Mouse (Mus musculus) embryonic facial prominence, embryonic 13.5 days (tissue): ENCODE data around the gene Ptchd4. TPM values are rescaled to one million over a fixed set of nuclear protein-coding genes. Genes with fewer than 3 reads are reported as not detected.

ENCODE experiments used
- ATAC-seq: fragments of 200-750 bp; cut with Nextera tagmentation; 2 replicates; pipeline ENCODE4 v1.8.0; 2017; ENCODE audit warnings: low read depth; ENCODE audit not compliant: insufficient number of reproducible peaks, insufficient read depth, low FRiP score, low TSS enrichment
- H3K27ac ChIP-seq: fragments of 300-500 bp; sonication (generic); 2 replicates; pipeline ENCODE4 v1.5.1; 2015; ENCODE audit warnings: moderate library complexity, mild to moderate bottlenecking, inconsistent platforms
- H3K27me3 ChIP-seq: fragments of 300-500 bp; sonication (generic); 2 replicates; pipeline ENCODE4 v1.6.1; 2015; ENCODE audit warnings: mild to moderate bottlenecking, inconsistent platforms
- H3K36me3 ChIP-seq: fragments of 300-500 bp; sonication (generic); 2 replicates; pipeline ENCODE4 v1.6.1; 2015; ENCODE audit warnings: mild to moderate bottlenecking, inconsistent platforms
- H3K4me1 ChIP-seq: fragments of 300-500 bp; sonication (generic); 2 replicates; pipeline ENCODE4 v1.6.1; 2015; ENCODE audit warnings: inconsistent platforms
- H3K4me2 ChIP-seq: fragments of 300-500 bp; sonication (generic); 2 replicates; pipeline ENCODE4 v1.6.1; 2015; ENCODE audit warnings: moderate library complexity, mild to moderate bottlenecking, inconsistent platforms
- H3K4me3 ChIP-seq: fragments of 300-500 bp; sonication (generic); 2 replicates; pipeline ENCODE4 v1.5.1; 2015; ENCODE audit warnings: mild to moderate bottlenecking, inconsistent platforms
- H3K9ac ChIP-seq: fragments of 300-500 bp; sonication (generic); 2 replicates; pipeline ENCODE4 v1.6.1; 2015; ENCODE audit warnings: mild to moderate bottlenecking, inconsistent platforms
- H3K9me3 ChIP-seq: fragments of 300-500 bp; sonication (generic); 2 replicates; pipeline ENCODE4 v1.6.1; 2016; ENCODE audit warnings: inconsistent platforms
- WGBS: fragments of 180-500 bp; shearing (Covaris S2); methylation state at CpG from one replicate; pipeline ENCODE4 v1.1.7; 2015; ENCODE audit warnings: mixed read lengths; 5-methylcytosine and 5-hydroxymethylcytosine counted together
- polyA plus RNA-seq: library from polyadenylated mRNA; unstranded; fragments of >200 nt; fragmentation: Nextera tagmentation; extraction: Ambion mirVana; gene quantifications from 2 replicates; pipeline ENCODE4 v1.2.1, GENCODE M21; 2015

The Ptchd4 gene
- polyA plus RNA-seq, 1 experiment from 2014 or later: 1.7 TPM

DNA sequence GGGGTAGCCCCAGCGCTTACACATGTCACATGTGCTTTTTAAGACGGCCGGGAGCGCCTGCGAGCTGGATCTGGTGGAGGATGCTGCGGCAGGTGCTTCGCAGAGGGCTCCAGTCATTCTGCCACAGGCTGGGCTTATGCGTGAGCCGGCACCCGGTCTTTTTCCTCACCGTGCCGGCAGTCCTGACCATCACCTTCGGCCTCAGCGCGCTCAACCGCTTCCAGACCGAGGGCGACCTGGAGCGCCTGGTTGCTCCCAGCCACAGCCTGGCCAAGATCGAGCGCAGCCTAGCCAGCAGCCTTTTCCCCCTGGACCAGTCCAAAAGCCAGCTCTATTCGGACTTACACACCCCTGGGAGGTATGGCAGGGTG lies 850 bp downstream of the Ptchd4 start:
- WGBS: under 1% methylated on average over 22 of the region's 22 CpGs
- peak; percentile 20; the same call in 1 of the 2 replicates for ATAC-seq

DNA sequence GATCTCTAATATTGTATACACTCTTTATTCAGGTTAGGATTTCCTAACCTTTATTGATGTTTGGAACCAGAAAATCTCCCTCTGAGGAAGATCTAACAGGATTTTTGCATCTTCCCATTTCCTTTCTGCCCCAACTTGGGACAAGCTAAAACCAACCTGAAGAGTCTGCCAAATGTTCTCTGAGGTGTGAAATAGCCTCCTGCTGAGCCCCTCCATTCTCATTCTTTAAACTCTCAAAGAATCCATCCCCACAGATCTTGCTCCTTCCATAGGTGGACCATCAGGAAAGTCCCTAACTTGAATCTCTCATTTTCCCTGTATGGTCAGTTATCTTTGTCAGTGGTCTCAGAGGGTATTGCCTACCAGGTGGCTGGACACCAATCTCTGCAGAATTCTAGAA lies 20.0 kb downstream of the Ptchd4 start:
- ATAC-seq: no peak
- no peak overlapping the region for H3K27ac ChIP-seq
- H3K36me3 ChIP-seq: no peaks in the 10 kb centered on the region
- no peak overlapping the region for H3K4me2 ChIP-seq
- H3K4me3 ChIP-seq: no peak overlapping the region
- H3K9me3 ChIP-seq: no peaks in the 10 kb centered on the region
- H3K4me1 ChIP-seq: no peaks in the 10 kb centered on the region
- H3K9ac ChIP-seq: no peak overlapping the region
- H3K27me3 ChIP-seq: no peaks in the 10 kb centered on the region

More for the DNA sequence above, 850 bp downstream of the Ptchd4 start:
- Histone ChIP-seq H3K27me3 (peaks cover 24% of the 10 kb centered on the region), H3K4me2 (peak overlapping the region; percentile 92), H3K27ac (no peak overlapping the region), H3K9me3 (no peaks in the 10 kb centered on the region), H3K9ac (peak overlapping the region; percentile 64; the same call in 1 of the 2 replicates), H3K4me3 (peak overlapping the region; percentile 59), H3K36me3 (no peaks in the 10 kb centered on the region), H3K4me1 (peaks cover 12% of the 10 kb centered on the region)

DNA sequence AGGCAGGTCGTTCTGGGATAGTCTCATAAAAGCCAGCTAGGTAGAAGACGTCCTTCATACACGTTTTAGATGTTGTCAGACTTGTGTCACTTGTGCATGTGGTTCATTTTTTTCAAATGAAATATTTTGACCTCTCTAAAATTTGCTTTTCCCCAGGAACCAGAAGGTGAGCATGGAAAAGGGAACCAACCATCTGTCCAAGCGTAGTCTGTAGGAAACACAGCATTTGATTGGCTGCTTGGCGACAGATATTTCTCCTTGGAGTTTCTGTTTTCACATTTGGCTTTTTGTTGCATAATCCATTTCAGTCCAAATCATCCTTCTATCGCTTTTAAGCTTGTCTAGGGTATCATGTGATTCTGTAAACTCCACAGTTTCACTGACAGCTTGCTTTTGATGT lies 20.8 kb downstream of the Ptchd4 start:
- Histone ChIP-seq H3K9ac (no peak overlapping the region), H3K4me3 (no peak overlapping the region), H3K4me2 (no peak overlapping the region), H3K4me1 (no peaks in the 10 kb centered on the region), H3K9me3 (no peaks in the 10 kb centered on the region), H3K27me3 (no peaks in the 10 kb centered on the region), H3K36me3 (no peaks in the 10 kb centered on the region), H3K27ac (no peak overlapping the region)
- no peak for ATAC-seq
- WGBS: 77% methylated on average over 6 of the region's 6 CpGs

DNA sequence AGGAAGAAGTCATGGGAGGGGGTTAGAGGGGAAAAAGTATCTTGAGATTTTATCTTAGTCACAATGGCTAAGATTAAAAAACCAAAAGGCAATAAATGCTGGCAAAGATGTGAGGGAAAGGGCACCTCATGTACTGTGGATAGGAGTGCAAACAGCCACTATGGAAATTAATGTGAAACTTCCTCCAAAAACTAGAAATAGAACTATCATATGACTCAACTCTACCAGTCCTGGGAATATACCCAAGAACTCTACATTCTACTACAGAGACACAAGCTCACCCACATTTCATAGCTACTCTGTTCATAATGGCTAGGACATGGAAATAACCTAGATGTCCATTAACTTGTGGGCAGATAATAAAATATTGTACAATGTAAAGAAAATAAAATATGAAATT lies 30.3 kb downstream of the Ptchd4 start:
- H3K27ac ChIP-seq: no peak overlapping the region
- H3K4me3 ChIP-seq: no peak overlapping the region
- no peaks in the 10 kb centered on the region for H3K4me1 ChIP-seq
- H3K36me3 ChIP-seq: no peaks in the 10 kb centered on the region
- no peaks in the 10 kb centered on the region for H3K27me3 ChIP-seq
- H3K4me2 ChIP-seq: no peak overlapping the region
- H3K9me3 ChIP-seq: no peaks in the 10 kb centered on the region
- no peak for ATAC-seq
- H3K9ac ChIP-seq: no peak overlapping the region

DNA sequence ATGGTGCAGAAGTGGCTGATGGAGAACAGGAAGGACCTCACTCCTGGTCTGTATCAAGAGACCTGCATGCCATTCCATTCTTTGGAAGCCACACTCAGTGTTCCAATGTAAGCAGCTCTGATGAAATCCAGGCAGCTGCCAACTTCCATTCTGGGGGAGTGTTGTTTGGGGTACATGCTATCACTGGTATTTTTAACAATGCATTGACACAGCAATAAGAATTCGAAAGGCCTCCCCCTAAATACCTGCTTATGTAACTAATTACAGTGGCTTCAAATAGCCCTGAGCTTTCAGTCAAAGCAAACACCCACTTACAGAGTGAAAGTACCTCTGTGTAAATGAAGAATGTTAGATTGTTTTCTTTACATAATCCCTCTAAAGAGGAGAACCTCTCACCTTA lies 42.7 kb downstream of the Ptchd4 start:
- Histone ChIP-seq H3K36me3 (no peaks in the 10 kb centered on the region), H3K27me3 (no peaks in the 10 kb centered on the region), H3K27ac (no peak overlapping the region), H3K4me3 (no peak overlapping the region), H3K9me3 (no peaks in the 10 kb centered on the region), H3K4me1 (no peaks in the 10 kb centered on the region), H3K4me2 (no peak overlapping the region), H3K9ac (no peak overlapping the region)
- no peak for ATAC-seq
- 57% methylated on average over 1 of the region's 1 CpGs for WGBS

DNA sequence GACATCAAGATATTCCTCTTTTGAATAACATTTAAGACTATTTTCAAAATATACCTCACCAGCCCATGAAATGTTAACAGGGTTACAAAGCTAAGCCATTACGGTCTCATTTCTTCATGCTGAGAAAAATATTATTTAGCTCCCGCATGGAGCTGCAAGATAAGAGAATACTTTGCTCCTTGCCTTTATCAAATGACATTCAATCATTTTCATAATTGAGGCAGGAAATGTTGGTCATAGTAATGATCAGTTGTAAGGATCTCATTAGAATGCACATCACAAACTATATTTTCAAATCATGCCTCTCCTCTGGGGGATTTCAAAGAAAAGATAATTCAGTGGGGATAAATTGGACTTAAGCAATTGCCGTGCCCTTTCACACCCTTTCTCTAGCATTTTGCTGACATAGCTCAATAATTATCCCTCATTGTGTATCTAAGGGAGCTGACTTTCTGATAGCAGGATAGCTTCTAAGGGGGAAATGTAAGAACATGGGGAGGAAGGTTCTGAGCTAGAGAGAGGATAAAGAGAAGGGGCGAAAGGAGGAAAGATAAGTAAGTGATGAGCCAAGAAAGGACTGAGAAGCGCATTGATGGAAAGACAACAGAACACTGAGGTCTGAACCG lies 47.5 kb downstream of the Ptchd4 start:
- H3K27me3 ChIP-seq: no peaks in the 10 kb centered on the region
- H3K9ac ChIP-seq: no peak overlapping the region
- no peak overlapping the region for H3K4me3 ChIP-seq
- H3K27ac ChIP-seq: no peak overlapping the region
- H3K9me3 ChIP-seq: no peaks in the 10 kb centered on the region
- no peaks in the 10 kb centered on the region for H3K36me3 ChIP-seq
- WGBS: 86% methylated on average over 6 of the region's 6 CpGs
- H3K4me2 ChIP-seq: no peak overlapping the region
- no peak for ATAC-seq
- H3K4me1 ChIP-seq: no peaks in the 10 kb centered on the region

DNA sequence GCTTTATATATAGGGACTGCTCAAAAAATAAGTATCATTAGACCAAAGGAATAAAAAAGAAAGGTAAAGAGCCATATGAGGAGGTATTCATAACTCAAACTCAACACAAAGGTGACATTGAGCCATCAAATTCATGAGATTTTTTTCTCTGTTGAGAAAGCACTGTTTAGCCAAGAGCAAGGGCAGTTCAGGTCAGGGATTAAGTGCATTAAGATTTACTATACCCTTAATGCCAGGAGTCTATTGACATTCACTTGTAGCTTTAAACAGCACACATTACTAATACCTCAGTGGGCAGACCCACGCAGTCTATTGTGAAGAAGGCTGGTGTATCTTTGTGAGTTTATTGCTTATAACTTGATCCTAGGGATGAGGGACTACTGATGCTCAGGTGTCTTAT lies 49.0 kb downstream of the Ptchd4 start:
- no peak for ATAC-seq

DNA sequence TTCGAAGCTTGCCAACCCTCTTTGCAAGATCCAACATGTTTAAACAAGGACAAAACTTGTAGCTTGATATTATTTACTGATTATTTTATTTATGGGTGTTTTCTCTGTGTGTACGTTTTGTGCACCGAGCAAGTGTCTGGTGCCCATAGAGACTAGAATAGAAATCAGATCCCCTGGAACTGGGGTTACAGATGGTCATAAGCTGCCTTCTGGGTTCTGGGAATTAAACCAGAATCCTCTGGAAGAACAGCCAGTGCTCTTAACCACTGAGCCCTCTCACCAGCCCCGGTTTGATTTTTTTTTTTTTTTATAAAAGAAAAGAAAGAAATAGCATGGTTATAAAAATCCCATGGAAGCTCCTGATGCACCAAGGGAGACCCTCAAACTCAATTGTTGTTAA lies 59.1 kb downstream of the Ptchd4 start:
- H3K4me1 ChIP-seq: no peaks in the 10 kb centered on the region
- ATAC-seq: no peak
- no peaks in the 10 kb centered on the region for H3K9me3 ChIP-seq
- H3K4me2 ChIP-seq: no peak overlapping the region
- WGBS: 86% methylated on average over 4 of the region's 4 CpGs
- no peak overlapping the region for H3K27ac ChIP-seq
- H3K27me3 ChIP-seq: no peaks in the 10 kb centered on the region
- H3K9ac ChIP-seq: no peak overlapping the region
- H3K4me3 ChIP-seq: no peak overlapping the region
- H3K36me3 ChIP-seq: no peaks in the 10 kb centered on the region

More for the DNA sequence above, 49.0 kb downstream of the Ptchd4 start:
- H3K36me3 ChIP-seq: no peaks in the 10 kb centered on the region
- no peak overlapping the region for H3K4me3 ChIP-seq
- H3K4me1 ChIP-seq: no peaks in the 10 kb centered on the region
- no peak overlapping the region for H3K27ac ChIP-seq
- H3K4me2 ChIP-seq: no peak overlapping the region
- H3K9ac ChIP-seq: no peak overlapping the region
- WGBS: 57% methylated on average over 1 of the region's 1 CpGs
- no peaks in the 10 kb centered on the region for H3K9me3 ChIP-seq
- no peaks in the 10 kb centered on the region for H3K27me3 ChIP-seq

DNA sequence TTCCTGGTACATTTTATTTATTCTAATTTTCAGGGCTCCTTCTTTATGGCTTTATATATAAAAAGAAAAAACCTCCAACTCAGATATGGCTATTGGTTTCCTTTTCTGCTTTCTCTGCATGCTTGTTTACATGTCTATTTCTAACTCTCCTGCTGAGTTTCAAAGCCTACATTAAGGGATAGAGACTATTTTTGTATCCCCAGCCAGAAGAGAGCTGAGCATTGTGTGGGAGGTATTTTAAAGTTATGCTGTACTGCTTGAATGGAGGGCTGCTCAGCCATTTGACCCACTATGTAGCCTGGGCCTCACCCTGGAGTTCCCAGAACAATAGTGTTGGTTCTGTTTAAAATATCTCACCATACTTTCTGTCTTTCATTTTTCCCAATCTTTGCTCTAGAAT lies 77.3 kb downstream of the Ptchd4 start:
- Histone ChIP-seq H3K4me1 (no peaks in the 10 kb centered on the region), H3K27me3 (no peaks in the 10 kb centered on the region), H3K36me3 (no peaks in the 10 kb centered on the region), H3K27ac (no peak overlapping the region), H3K4me3 (no peak overlapping the region), H3K9ac (no peak overlapping the region), H3K4me2 (no peak overlapping the region), H3K9me3 (no peaks in the 10 kb centered on the region)
- no peak for ATAC-seq

DNA sequence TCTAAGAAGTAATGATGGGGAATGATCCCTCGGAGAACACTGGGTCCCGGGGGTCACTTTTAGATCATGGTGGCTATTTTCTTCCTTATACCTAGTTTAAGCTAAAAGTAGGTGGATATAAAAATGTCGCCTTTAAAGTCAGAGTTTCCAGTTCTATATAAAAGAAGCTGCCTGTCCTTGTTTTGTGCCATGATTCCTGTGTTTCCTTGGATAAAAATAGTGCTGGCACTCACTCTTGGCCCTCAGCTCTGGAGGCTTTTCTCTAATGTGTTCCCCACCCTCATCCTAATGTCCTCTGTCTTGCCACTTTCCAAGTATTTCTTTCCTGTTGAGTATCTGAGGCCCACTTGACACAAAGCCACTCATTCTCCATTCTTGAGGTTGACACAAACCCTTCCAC lies 79.6 kb downstream of the Ptchd4 start:
- no peaks in the 10 kb centered on the region for H3K36me3 ChIP-seq
- no peak overlapping the region for H3K4me3 ChIP-seq
- H3K9me3 ChIP-seq: no peaks in the 10 kb centered on the region
- H3K4me1 ChIP-seq: no peaks in the 10 kb centered on the region
- H3K4me2 ChIP-seq: no peak overlapping the region
- no peak for ATAC-seq
- H3K9ac ChIP-seq: no peak overlapping the region
- no peaks in the 10 kb centered on the region for H3K27me3 ChIP-seq
- WGBS: 84% methylated on average over 3 of the region's 3 CpGs
- H3K27ac ChIP-seq: no peak overlapping the region

DNA sequence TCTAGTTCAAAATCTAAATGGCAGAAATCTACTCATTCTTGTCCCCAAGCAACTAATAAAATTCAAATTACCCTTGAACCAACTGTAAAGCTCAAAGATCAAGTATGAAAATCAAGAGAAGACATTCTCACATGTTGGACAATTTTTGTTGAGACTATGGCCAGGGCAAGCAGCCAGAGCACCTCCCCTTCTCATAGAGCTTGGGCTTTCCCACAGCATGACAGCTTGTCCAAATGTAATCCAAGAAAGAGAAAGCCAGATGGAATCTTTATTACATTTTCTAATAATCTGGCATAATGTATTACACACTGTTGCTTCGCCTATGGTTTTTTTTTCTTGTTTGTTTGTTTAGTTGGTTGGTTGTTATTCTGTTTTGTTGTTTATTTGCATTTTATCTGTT lies 102.7 kb downstream of the Ptchd4 start:
- Histone ChIP-seq H3K36me3 (no peaks in the 10 kb centered on the region), H3K4me3 (no peak overlapping the region), H3K27me3 (no peaks in the 10 kb centered on the region), H3K4me2 (no peak overlapping the region), H3K9me3 (no peaks in the 10 kb centered on the region), H3K9ac (no peak overlapping the region), H3K27ac (no peak overlapping the region), H3K4me1 (no peaks in the 10 kb centered on the region)
- 81% methylated on average over 1 of the region's 1 CpGs for WGBS
- ATAC-seq: no peak

DNA sequence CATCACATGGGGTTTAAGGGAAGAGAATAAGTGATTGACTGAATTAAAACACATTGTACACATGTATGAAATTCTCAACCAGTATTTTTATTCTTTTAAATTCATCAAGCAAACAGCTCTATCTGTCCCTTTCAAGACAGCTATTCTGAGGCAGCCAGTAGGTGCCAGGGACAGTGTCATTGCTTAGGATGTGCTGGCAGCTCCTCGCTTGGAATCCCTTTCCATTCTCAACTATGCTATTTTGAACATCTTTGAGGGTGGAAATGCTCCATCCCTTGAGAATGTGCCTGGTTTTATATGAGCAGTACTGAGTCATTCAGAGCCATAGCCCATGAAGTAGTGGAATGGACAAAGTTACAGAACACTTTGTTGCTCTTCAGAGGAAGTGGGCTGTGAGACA lies 112.2 kb downstream of the Ptchd4 start:
- H3K27me3 ChIP-seq: no peaks in the 10 kb centered on the region
- H3K9ac ChIP-seq: no peak overlapping the region
- H3K9me3 ChIP-seq: no peaks in the 10 kb centered on the region
- WGBS: 82% methylated on average over 1 of the region's 1 CpGs
- no peak overlapping the region for H3K27ac ChIP-seq
- no peak overlapping the region for H3K4me3 ChIP-seq
- H3K4me2 ChIP-seq: no peak overlapping the region
- H3K4me1 ChIP-seq: no peaks in the 10 kb centered on the region
- H3K36me3 ChIP-seq: no peaks in the 10 kb centered on the region
- ATAC-seq: no peak

DNA sequence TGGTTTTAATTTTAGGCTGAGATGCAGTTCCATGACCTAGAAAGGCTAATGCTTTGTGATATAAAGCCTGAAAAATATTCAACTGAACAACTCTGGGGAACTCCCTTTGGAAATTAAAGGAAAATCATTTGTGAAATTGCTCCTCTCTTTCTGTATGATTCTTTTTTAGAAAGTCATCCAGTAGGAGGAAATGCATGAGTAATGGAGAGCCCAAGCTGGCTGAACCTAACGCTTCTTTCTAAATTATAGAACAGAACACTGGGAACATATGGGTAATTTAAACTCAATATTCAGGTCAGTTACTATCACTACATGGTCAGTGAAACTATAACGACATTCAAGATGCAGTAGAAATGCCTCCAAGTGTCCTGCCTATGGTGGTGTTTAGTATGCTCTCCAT lies 114.6 kb downstream of the Ptchd4 start:
- H3K9me3 ChIP-seq: no peaks in the 10 kb centered on the region
- H3K4me2 ChIP-seq: no peak overlapping the region
- H3K4me1 ChIP-seq: no peaks in the 10 kb centered on the region
- ATAC-seq: no peak
- WGBS: 87% methylated on average over 2 of the region's 2 CpGs
- no peak overlapping the region for H3K27ac ChIP-seq
- H3K27me3 ChIP-seq: no peaks in the 10 kb centered on the region
- no peak overlapping the region for H3K4me3 ChIP-seq
- no peak overlapping the region for H3K9ac ChIP-seq
- H3K36me3 ChIP-seq: no peaks in the 10 kb centered on the region
